Mouse (Mus musculus) lung, postnatal 36 days (tissue): ENCODE results near the gene Fancm.
"Not testable (repeated sequence)": the region's sequence is repeated elsewhere in the genome, so short reads cannot be mapped to it uniquely, and the experiment has no call there.

Source experiments
- DNase-seq: peaks from one replicate; pipeline ENCODE4 v3.0.0; 2022; ENCODE audit warnings: mixed read lengths

Gene Fancm

GRCm38 (mm10) chr12:65075085-65075732, at the start of gene Fancm:
Gene Fancm (plus strand): TSS chr12:65075603.
- peak; percentile 94 for DNase-seq

GRCm38 (mm10) chr12:65035839-65036189, 39.6 kb upstream of the Fancm start:
- DNase-seq, result no peak

GRCm38 (mm10) chr12:65036190-65036870, 39.1 kb upstream of the Fancm start, which contains the start of gene Prpf39:
Gene Prpf39 (plus strand): TSS chr12:65036333.
- DNase-seq, result peak; percentile 94

- no peak for DNase-seq
Observed at GRCm38 (mm10) chr12:65036892-65037545, 38.4 kb upstream of the Fancm start.

- DNase-seq, result peak; percentile 51
Observed at GRCm38 (mm10) chr12:65037546-65037937, 37.9 kb upstream of the Fancm start.

- DNase-seq, result no peak
Observed at GRCm38 (mm10) chr12:65048799-65049198, 26.6 kb upstream of the Fancm start.

GRCm38 (mm10) chr12:65058203-65058602, 17.2 kb upstream of the Fancm start:
- no peak for DNase-seq

GRCm38 (mm10) chr12:65061082-65061481, 14.3 kb upstream of the Fancm start:
- no peak for DNase-seq

GRCm38 (mm10) chr12:65065241-65065640, 10.2 kb upstream of the Fancm start:
- DNase-seq, result no peak

GRCm38 (mm10) chr12:65066234-65066633, 9.2 kb upstream of the Fancm start:
- no peak for DNase-seq

GRCm38 (mm10) chr12:65068409-65068808, 7.0 kb upstream of the Fancm start:
- no peak for DNase-seq

GRCm38 (mm10) chr12:65072911-65073610, 2.3 kb upstream of the Fancm start:
- no peak for DNase-seq

GRCm38 (mm10) chr12:65073611-65074178, 1.7 kb upstream of the Fancm start, which contains the start of gene Fkbp3:
Gene Fkbp3 (minus strand): TSS chr12:65074007.
- DNase-seq, result peak; percentile 98

GRCm38 (mm10) chr12:65074651-65075050, 752 bp upstream of the Fancm start:
- DNase-seq, result no peak

GRCm38 (mm10) chr12:65075733-65076310, 419 bp downstream of the Fancm start:
- DNase-seq, result no peak

- DNase-seq, result no peak
Observed at GRCm38 (mm10) chr12:65076906-65077305, 1.5 kb downstream of the Fancm start.

- no peak for DNase-seq
Observed at GRCm38 (mm10) chr12:65108746-65109145, 33.3 kb downstream of the Fancm start.

GRCm38 (mm10) chr12:65111503-65111902, 36.1 kb downstream of the Fancm start:
- no peak for DNase-seq

GRCm38 (mm10) chr12:65112811-65113210, 37.4 kb downstream of the Fancm start:
- DNase-seq, result no peak

- no peak for DNase-seq
Observed at GRCm38 (mm10) chr12:65113925-65114324, 38.5 kb downstream of the Fancm start.

GRCm38 (mm10) chr12:65114978-65115377, 39.6 kb downstream of the Fancm start:
- not testable (repeated sequence) for DNase-seq

- no peak for DNase-seq
Observed at GRCm38 (mm10) chr12:65118968-65119367, 43.6 kb downstream of the Fancm start.

- DNase-seq, result no peak
Observed at GRCm38 (mm10) chr12:65119451-65119850, 44.0 kb downstream of the Fancm start.
